Mouse (Mus musculus): Measurements from ENCODE around the gene Slc9a9.
"Not testable (repeated sequence)": the region's sequence is repeated elsewhere in the genome, so short reads cannot be mapped to it uniquely, and the experiment has no call there.

GRCm38 (mm10) chr9:94634275-94634674, 35.4 kb upstream of the Slc9a9 start:
- TF ChIP-seq CTCF (IDR thresholded peaks at IDR 0.05; ENCODE audit: control insufficient read depth, insufficient read depth, insufficient read length); MAX (IDR thresholded peaks at IDR 0.05); MYOG (IDR thresholded peaks at IDR 0.05; ENCODE audit: control insufficient read depth, extremely low read depth, insufficient read length): not testable (repeated sequence)

All from C2C12 (cell line).